Mouse (Mus musculus) thymus, adult 2 months (tissue): ENCODE results near the gene Arid2. TPM values are rescaled to one million over a fixed set of nuclear protein-coding genes. Genes with fewer than 3 reads are reported as not detected.

Source experiments
- DNase-seq: peaks from one replicate; pipeline ENCODE4 v3.0.0; 2021
- H3K27ac ChIP-seq: fragments of 200-500 bp; 2 replicates; pipeline ENCODE4 v1.5.1; 2012; ENCODE audit warnings: low read length, control low read depth; ENCODE audit not compliant: control insufficient read depth, insufficient read depth
- H3K27me3 ChIP-seq: fragments of 200-500 bp; 2 replicates; pipeline ENCODE4 v1.6.1; 2012; ENCODE audit warnings: mild to moderate bottlenecking, low read length, moderate library complexity, mixed read lengths; ENCODE audit not compliant: control insufficient read depth, insufficient read depth
- H3K36me3 ChIP-seq: fragments of 200-500 bp; 2 replicates; pipeline ENCODE4 v1.6.1; 2012; ENCODE audit warnings: mild to moderate bottlenecking, low read length, moderate library complexity; ENCODE audit not compliant: control insufficient read depth, insufficient read depth
- H3K4me1 ChIP-seq: fragments of 200-500 bp; replicated peaks from 2 replicates; pipeline ENCODE4 v1.6.1; 2012; ENCODE audit warnings: low read length; ENCODE audit not compliant: control insufficient read depth, insufficient read depth
- H3K4me3 ChIP-seq: fragments of 200-500 bp; 2 replicates; pipeline ENCODE4 v1.5.1; 2012; ENCODE audit warnings: mild to moderate bottlenecking, low read length, control low read depth, moderate library complexity; ENCODE audit not compliant: control insufficient read depth, insufficient read depth
- CTCF ChIP-seq: fragments of 200-500 bp; IDR thresholded peaks from 2 replicates; pipeline ENCODE4 v1.5.1; 2012; ENCODE audit warnings: mild to moderate bottlenecking, control low read depth, low read length, moderate library complexity, borderline replicate concordance; ENCODE audit not compliant: control insufficient read depth, poor library complexity, insufficient read depth; ENCODE audit errors: extremely low read depth
- POLR2A ChIP-seq: fragments of 200-500 bp; IDR thresholded peaks from 2 replicates; pipeline ENCODE4 v1.6.1; 2012; ENCODE audit warnings: mild to moderate bottlenecking, low read length, control low read depth, moderate library complexity; ENCODE audit not compliant: control insufficient read depth, poor library complexity, insufficient read depth; ENCODE audit errors: extremely low read depth
- WGBS: fragments of 180-500 bp; shearing (Covaris S2); methylation state at CpG from one replicate; pipeline ENCODE4 v1.1.7; 2018; 5-methylcytosine and 5-hydroxymethylcytosine counted together
- polyA plus RNA-seq: library from polyadenylated mRNA; depleted of rRNA; stranded (reverse); fragments of >200 nt; gene quantifications from 2 replicates; pipeline ENCODE4 v1.2.3, GENCODE M21; 2012

Arid2 gene
- polyA plus RNA-seq, 1 experiment: 70.8 TPM

DNA sequence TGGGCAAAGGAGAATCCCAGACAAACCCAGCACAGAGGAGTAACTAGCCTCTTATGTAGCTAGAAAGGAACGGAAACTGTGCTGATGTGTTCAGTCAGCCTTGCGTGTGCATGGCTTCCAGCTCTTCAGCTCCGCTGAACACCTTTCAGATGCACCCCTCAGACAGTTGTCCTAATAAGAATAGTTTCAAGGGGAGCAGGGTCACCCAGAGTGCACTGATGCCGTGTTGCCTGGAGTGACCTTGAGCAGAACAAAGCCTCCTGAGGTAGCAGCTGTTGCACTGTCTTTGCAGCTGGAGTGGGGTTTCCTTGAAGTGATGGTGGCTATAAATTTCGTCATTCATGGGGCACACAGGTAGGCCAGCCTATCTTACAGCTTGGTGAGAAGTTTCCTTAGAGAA lies 46.0 kb downstream of the Arid2 start:
- H3K4me1 ChIP-seq: peaks cover 14% of the 10 kb centered on the region
- TF ChIP-seq CTCF (no peak), POLR2A (no peak)
- no peak for DNase-seq
- no peaks in the 10 kb centered on the region for H3K27me3 ChIP-seq
- no peak overlapping the region for H3K27ac ChIP-seq
- H3K36me3 ChIP-seq: no peaks in the 10 kb centered on the region
- H3K4me3 ChIP-seq: no peak overlapping the region
- WGBS: 64% methylated on average over 5 of the region's 5 CpGs

DNA sequence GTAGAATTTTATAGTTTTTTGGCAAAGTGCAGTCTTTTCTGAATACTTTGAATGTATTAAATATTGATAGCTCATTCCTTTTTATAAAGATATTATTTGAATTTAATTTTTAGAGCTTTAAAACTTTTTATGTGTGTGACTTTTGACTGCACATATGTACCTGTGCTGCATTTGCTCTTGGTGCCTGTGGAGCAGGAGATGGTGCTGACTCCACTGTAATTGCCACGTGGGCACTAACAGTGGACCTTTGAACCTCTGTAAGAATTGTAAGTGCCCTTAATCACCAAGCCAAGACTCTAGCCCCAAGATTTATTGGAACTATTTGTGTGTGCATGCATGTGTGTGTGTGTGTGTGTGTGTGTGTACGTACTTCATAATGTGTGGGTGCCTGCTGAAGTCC lies 53.6 kb downstream of the Arid2 start:
- 93% methylated on average over 2 of the region's 2 CpGs for WGBS
- no peak overlapping the region for H3K27ac ChIP-seq
- H3K36me3 ChIP-seq: no peaks in the 10 kb centered on the region
- H3K4me3 ChIP-seq: no peak overlapping the region
- no peaks in the 10 kb centered on the region for H3K27me3 ChIP-seq
- TF ChIP-seq CTCF (no peak), POLR2A (no peak)
- H3K4me1 ChIP-seq: peaks cover 5% of the 10 kb centered on the region
- no peak for DNase-seq

DNA sequence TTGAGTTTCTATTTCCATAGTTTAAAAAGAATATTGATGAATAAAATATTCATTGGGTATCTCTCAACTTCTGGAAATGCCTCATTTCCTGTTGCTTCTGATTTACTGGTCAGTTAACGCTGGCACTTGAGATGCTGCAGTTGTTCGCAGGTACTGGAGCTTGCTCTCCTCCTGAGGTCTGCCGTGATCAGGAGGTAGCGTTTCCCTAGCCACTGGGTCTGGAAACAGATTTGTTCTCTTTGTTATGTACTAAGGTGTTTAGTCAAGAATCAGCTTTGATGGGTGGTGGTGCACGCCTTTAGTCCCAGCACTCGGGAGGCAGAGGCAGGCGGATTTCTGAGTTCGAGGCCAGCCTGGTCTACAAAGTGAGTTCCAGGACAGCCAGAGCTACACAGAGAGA lies 54.8 kb downstream of the Arid2 start:
- H3K27me3 ChIP-seq: no peaks in the 10 kb centered on the region
- H3K4me3 ChIP-seq: no peak overlapping the region
- no peak for DNase-seq
- no peak overlapping the region for H3K27ac ChIP-seq
- H3K36me3 ChIP-seq: no peaks in the 10 kb centered on the region
- H3K4me1 ChIP-seq: peaks cover 5% of the 10 kb centered on the region
- TF ChIP-seq CTCF (no peak), POLR2A (no peak)
- 95% methylated on average over 8 of the region's 8 CpGs for WGBS

DNA sequence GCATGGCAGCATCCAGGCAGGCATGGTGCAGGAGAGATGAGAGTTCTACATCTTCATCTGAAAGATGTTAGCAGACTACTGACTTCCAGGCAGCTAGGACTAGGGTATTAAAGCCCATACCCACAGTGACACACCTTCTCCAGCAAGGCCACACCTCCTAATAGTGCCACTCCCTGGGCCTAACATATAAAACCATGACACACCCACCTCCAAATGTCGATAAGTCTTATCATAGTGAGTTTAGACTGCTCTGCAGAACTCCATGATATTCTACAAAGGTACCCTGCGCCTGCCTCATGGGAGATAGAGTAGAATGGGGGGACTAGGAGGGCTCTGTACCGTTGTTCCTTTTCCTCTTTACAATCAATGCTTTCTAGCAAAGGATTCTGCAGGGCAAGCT lies 55.6 kb downstream of the Arid2 start:
- TF ChIP-seq POLR2A (no peak), CTCF (no peak)
- H3K4me1 ChIP-seq: peaks cover 5% of the 10 kb centered on the region
- WGBS: 92% methylated on average over 3 of the region's 3 CpGs
- H3K36me3 ChIP-seq: no peaks in the 10 kb centered on the region
- no peak overlapping the region for H3K4me3 ChIP-seq
- H3K27me3 ChIP-seq: no peaks in the 10 kb centered on the region
- DNase-seq: no peak
- no peak overlapping the region for H3K27ac ChIP-seq

GRCm38 (mm10) chr15:96344591-96345285 lies 57.4 kb downstream of the Arid2 start:
- Histone ChIP-seq H3K27ac (no peak overlapping the region), H3K4me1 (peaks cover 5% of the 10 kb centered on the region), H3K36me3 (no peaks in the 10 kb centered on the region; the same call in 1 of the 2 replicates), H3K4me3 (no peak overlapping the region), H3K27me3 (no peaks in the 10 kb centered on the region)
- WGBS: 37% methylated on average over 7 of the region's 7 CpGs
- no peak for DNase-seq
- no peak for TF ChIP-seq CTCF
- TF ChIP-seq POLR2A: no peak

DNA sequence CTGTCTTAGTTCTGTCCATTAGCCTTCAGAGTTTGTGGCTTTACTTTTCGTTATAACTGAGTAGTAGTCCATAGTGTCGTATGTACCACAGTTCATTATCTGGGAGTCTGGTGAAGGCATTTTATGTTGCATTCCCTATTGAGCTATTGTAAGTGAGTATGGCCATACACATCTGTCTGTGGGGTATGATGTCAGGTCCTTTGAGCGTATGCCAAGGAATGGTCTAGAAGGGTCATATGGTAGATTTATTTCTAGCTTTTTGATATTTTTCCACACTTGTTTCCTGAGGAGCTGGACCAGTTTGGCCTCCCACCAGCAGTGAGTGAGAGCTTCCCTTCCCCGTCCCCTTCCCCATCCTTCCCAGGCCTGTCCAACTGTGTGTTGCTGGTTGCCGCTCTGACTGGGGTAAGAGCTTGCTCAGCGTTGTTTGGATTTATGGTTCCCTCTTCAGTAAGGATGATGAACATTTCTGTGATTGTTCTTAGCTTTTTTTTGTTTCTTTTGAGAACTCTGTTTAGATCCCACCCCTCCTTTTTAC lies 58.1 kb downstream of the Arid2 start:
- WGBS: 93% methylated on average over 6 of the region's 6 CpGs
- Histone ChIP-seq H3K36me3 (peaks cover 6% of the 10 kb centered on the region), H3K27me3 (no peaks in the 10 kb centered on the region), H3K4me3 (no peak overlapping the region), H3K4me1 (peaks cover 5% of the 10 kb centered on the region), H3K27ac (no peak overlapping the region)
- DNase-seq: no peak
- TF ChIP-seq POLR2A: no peak
- TF ChIP-seq CTCF: no peak

GRCm38 (mm10) chr15:96351432-96351831 lies 64.1 kb downstream of the Arid2 start:
- peaks cover 44% of the 10 kb centered on the region for H3K36me3 ChIP-seq
- no peak overlapping the region for H3K4me3 ChIP-seq
- no peak for DNase-seq
- TF ChIP-seq POLR2A (no peak), CTCF (no peak)
- no peaks in the 10 kb centered on the region for H3K4me1 ChIP-seq
- H3K27ac ChIP-seq: no peak overlapping the region
- WGBS: 98% methylated on average over 9 of the region's 9 CpGs
- no peaks in the 10 kb centered on the region for H3K27me3 ChIP-seq

DNA sequence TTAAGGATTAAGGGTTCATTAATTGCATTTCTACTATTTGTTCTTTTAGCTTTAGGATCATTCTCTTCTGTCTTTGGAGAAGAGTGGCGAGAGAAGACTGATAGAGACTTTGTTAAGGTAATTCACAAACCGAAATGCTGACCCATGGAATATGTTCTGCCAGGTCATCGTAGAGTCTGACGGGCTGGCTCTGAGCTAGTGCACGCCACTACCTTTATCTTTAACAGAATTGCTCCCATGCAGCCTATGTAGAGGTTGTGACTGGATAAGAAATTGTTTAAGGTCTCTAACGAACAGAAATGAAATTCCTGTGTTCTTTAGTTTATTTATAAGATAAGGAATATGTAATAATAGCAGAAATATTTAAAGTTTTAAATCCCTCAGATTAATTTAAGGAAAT lies 71.6 kb downstream of the Arid2 start:
- WGBS: 96% methylated on average over 6 of the region's 6 CpGs
- H3K36me3 ChIP-seq: peaks cover 62% of the 10 kb centered on the region
- H3K4me1 ChIP-seq: no peaks in the 10 kb centered on the region
- H3K27me3 ChIP-seq: no peaks in the 10 kb centered on the region
- no peak for DNase-seq
- H3K4me3 ChIP-seq: no peak overlapping the region
- H3K27ac ChIP-seq: no peak overlapping the region
- TF ChIP-seq POLR2A (no peak), CTCF (no peak)
